Mouse (Mus musculus) small intestine, adult 2 months (tissue): Measurements from ENCODE around the gene Gm43064. TPM values are rescaled to one million over a fixed set of nuclear protein-coding genes. Genes with fewer than 3 reads are reported as not detected.

Experiments used
- H3K27ac ChIP-seq: fragments of 200-500 bp; 2 replicates; pipeline ENCODE4 v1.5.1; 2012; ENCODE audit warnings: low read depth, low read length, control low read depth, inconsistent platforms; ENCODE audit not compliant: insufficient read depth
- H3K27me3 ChIP-seq: fragments of 200-500 bp; 2 replicates; pipeline ENCODE4 v1.6.1; 2012; ENCODE audit warnings: mild to moderate bottlenecking, moderate library complexity, low read length, inconsistent platforms; ENCODE audit not compliant: control insufficient read depth, insufficient read depth
- H3K36me3 ChIP-seq: fragments of 200-500 bp; 2 replicates; pipeline ENCODE4 v1.6.1; 2012; ENCODE audit warnings: mild to moderate bottlenecking, low read length, control low read depth, inconsistent platforms; ENCODE audit not compliant: control insufficient read depth, insufficient read depth
- H3K4me1 ChIP-seq: fragments of 200-500 bp; 2 replicates; pipeline ENCODE4 v1.6.1; 2012; ENCODE audit warnings: low read length, inconsistent platforms, mixed read lengths; ENCODE audit not compliant: control insufficient read depth, insufficient read depth, insufficient read length
- H3K4me3 ChIP-seq: fragments of 200-500 bp; 2 replicates; pipeline ENCODE4 v1.5.1; 2012; ENCODE audit warnings: low read depth, mild to moderate bottlenecking, control low read depth, inconsistent platforms, low read length, moderate library complexity
- CTCF ChIP-seq: fragments of 200-500 bp; IDR thresholded peaks from 2 replicates; pipeline ENCODE4 v1.5.1; 2012; ENCODE audit warnings: low read depth, mild to moderate bottlenecking, control low read depth, inconsistent platforms, low read length, moderate library complexity, mixed read lengths; ENCODE audit not compliant: insufficient replicate concordance, insufficient read length; ENCODE audit errors: extremely low read depth
- WGBS: fragments of 180-500 bp; shearing (Covaris S2); methylation state at CpG from one replicate; pipeline ENCODE4 v1.1.7; 2018; 5-methylcytosine and 5-hydroxymethylcytosine counted together
- polyA plus RNA-seq: library from polyadenylated mRNA; depleted of rRNA; stranded (reverse); fragments of >200 nt; gene quantifications from 2 replicates; pipeline ENCODE4 v1.2.3, GENCODE M21; 2012; rRNA removed

Gene Gm43064
- polyA plus RNA-seq, 1 experiment = not detected

DNA sequence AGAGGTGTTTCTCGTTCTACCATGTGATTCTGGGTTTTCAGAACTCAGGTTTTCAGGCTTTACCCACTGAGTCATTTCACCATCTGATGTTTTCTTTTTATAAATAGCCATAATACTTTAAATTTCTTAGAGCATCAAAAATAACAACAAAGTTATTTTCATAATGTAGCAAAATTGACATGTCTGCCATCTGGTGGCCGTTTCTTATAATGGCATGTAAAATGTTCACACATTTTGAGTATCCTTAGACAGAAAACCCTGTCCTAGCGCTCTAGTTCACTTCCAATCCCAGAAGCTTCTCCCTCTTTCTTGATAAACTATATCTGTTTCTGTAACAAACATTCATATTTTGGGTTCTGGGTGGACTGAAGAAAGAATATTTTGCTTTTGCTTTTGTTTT lies 78.2 kb downstream of the Gm43064 start:
- WGBS = 17% methylated on average over 3 of the region's 3 CpGs
- no peaks in the 10 kb centered on the region for H3K4me1 ChIP-seq
- H3K4me3 ChIP-seq = no peak overlapping the region
- TF ChIP-seq CTCF = no peak
- H3K27ac ChIP-seq = no peak overlapping the region
- peaks cover 28% of the 10 kb centered on the region for H3K36me3 ChIP-seq
- no peaks in the 10 kb centered on the region for H3K27me3 ChIP-seq

Other genes with a start within 250 kb of the Gm43064 start
- gene Syt6, start 234.3 kb upstream of the Gm43064 start, polyA plus RNA-seq = 0.06 and 0.13 TPM in 2 replicates
- gene Atg4a-ps, start 163.5 kb upstream of the Gm43064 start, polyA plus RNA-seq = not detected in 2 replicates
- gene Olfml3, start 71.6 kb upstream of the Gm43064 start, polyA plus RNA-seq = 4.0 and 5.7 TPM in 2 replicates
- not detected in 2 replicates for gene Gm10964, start 70.2 kb upstream of the Gm43064 start, polyA plus RNA-seq
- gene Hipk1, start 18.0 kb upstream of the Gm43064 start, polyA plus RNA-seq = 27.2 and 55.2 TPM in 2 replicates
- 5.2 and 5.3 TPM in 2 replicates for gene Dclre1b, start 129 bp upstream of the Gm43064 start, polyA plus RNA-seq
- gene Ap4b1, start 53 bp upstream of the Gm43064 start, polyA plus RNA-seq = 3.8 and 9.4 TPM in 2 replicates
- gene Bcl2l15, start 23.0 kb downstream of the Gm43064 start, polyA plus RNA-seq = 0.66 and 23.5 TPM in 2 replicates
- gene Ptpn22, start 50.2 kb downstream of the Gm43064 start, polyA plus RNA-seq = 1.5 and 6.3 TPM in 2 replicates
- gene Rsbn1, start 104.5 kb downstream of the Gm43064 start, polyA plus RNA-seq = 1.2 and 2.7 TPM in 2 replicates
- gene Phtf1, start 158.5 kb downstream of the Gm43064 start, polyA plus RNA-seq = 2.0 and 3.2 TPM in 2 replicates